Mouse (Mus musculus) left cerebral cortex, postnatal 10 days (tissue): Measurements from ENCODE around the gene Sesn3. TPM values are rescaled to one million over a fixed set of nuclear protein-coding genes. Genes with fewer than 3 reads are reported as not detected.
A peak's percentile ranks its signal among the peaks of the same experiment; 100 is the strongest.

Source experiments
- DNase-seq, 2 experiments: peaks; one replicate each; pipeline ENCODE4 v3.0.0; 2021 to 2022; ENCODE audit warnings: low spot score in 2 of 2, mixed read lengths in 1 of 2; ENCODE audit errors: extremely low spot score in 1 of 2
- intact Hi-C: fragments of 180-260 bp; cut with DNase I; formaldehyde crosslinking; loops from one replicate; pipeline ENCODE4 v1.15.1; 2025
- total RNA-seq, 2 experiments: library from RNA; stranded (reverse); gene quantifications; 2 replicates each; pipeline ENCODE4 v1.2.3; 2021

Gene Sesn3
- total RNA-seq, 2 experiments from 2014 or later: 90.4 to 95.2 TPM

DNA sequence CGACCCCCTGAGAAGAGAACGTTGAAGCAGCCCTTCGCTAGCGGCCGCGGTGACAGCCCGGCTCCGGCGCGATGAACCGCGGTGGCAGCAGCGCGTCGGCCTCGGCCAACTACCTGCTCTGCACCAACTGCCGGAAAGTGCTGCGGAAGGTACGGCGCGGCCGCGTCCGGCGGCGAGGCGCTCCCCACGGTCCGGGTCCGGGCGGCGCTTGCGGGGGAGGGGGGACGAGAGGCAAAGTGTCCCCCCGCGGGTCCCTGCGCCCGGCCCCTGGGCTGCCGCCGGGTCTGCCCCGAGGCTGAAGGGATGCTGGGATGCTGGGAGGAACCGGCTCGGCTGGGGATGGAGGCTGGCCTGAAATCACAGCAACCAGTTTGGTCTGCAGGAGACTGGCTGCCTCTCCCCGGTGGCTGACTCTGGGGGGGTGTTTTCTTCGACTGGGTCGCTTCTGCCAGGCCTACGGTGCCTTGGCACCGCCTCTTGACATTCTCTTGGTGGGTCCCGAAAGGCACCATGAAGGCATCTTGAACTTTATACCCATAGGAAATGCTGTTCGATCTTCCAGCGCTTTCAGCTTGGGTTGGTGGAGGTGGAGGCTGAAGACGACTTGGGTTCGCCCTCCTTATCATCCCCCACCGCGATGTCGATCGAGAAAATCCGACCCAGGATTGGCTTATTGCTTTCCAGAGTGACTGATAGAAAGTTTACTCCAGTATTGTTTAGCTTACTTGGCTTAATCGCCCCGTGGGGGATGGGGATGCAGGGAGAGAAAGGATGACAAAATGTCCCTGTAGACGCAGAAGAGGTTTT, 1.8 kb downstream of the Sesn3 start:
- intact Hi-C loops: loop anchor here (5.0 to 10.0 kb wide), 3 partner anchors 192 to 429 kb away; no protein-coding TSS in a partner anchor
- DNase-seq: peak; percentile 33 to 84

DNA sequence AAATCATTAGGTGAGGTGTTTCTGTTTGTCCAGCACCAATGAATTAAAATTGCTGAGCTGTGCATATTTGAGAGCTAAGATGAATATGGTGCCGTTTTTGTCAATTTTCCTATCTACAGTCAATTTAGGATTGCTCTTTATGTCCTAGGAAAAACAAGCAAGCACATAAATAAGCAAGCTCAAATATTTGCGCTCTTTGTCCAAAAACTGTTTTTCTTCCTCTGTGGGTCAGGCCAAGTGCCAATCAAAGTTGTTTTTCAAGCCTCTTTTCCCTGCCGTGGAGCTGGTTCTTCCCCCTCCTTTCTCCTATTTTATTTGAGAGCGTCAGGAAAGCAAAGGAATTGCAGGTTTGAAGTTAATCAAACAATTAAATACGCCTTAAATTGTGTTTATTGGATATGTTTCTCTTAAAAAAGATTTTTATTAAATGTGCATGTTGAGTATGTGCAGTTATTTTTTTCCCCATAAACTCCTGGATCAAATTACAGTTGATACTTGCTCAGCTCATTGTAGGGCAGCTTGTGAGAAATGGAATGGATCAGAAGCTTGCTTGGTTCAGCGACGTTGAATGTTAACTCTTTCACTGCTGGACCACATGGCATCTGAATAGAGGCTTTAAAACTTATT, 2.6 kb downstream of the Sesn3 start:
- no peak for DNase-seq
- intact Hi-C loops: loop anchor here (5.0 to 10.0 kb wide), 3 partner anchors 193 to 430 kb away; no protein-coding TSS in a partner anchor

- intact Hi-C loops: no loop called here
- no peak for DNase-seq
These were observed 5.8 kb downstream of the Sesn3 start for GRCm38 (mm10) chr9:14280696-14281095.

- DNase-seq: no peak
- intact Hi-C loops: no loop called here
These were observed 10.2 kb downstream of the Sesn3 start for GRCm38 (mm10) chr9:14285036-14285435.

DNA sequence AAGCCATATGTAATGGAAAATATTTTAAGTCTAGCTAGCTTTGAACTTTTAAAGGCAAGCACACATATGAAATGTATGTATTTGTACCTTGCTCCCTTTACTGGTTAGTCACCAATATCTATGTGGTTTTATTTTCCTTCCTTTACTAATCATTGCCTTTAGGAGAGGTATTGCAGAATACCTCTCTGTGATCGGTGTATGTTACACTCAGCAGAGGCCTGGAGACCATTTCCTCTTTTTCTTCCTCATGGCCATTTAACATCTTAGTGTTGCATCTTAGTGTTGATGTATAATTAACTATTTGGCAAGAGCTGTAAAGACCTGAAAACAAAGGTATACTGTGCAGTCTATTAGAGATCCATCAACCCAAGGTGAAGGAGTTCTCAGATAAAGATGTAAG, 12.4 kb downstream of the Sesn3 start:
- intact Hi-C loops: no loop called here
- no peak for DNase-seq

DNA sequence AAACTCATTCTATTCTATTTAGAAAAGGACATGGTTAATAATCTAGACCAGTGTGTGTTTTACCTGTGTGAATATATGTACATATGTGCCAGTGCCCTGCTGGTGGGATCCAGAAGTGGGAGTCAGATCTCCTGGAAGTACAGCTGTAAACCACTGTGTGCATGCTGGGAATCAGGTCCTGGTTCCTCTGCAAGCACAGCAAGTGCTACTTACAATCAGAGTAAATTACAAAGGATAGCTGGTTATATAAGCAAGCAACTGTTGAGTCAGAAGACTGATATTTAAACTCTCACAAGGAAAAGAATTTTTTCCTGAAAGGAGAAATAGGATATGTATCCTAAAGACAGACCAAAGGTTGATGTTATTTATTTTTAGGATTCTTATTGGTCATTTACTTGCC, 13.6 kb downstream of the Sesn3 start:
- DNase-seq: no peak
- intact Hi-C loops: no loop called here

DNA sequence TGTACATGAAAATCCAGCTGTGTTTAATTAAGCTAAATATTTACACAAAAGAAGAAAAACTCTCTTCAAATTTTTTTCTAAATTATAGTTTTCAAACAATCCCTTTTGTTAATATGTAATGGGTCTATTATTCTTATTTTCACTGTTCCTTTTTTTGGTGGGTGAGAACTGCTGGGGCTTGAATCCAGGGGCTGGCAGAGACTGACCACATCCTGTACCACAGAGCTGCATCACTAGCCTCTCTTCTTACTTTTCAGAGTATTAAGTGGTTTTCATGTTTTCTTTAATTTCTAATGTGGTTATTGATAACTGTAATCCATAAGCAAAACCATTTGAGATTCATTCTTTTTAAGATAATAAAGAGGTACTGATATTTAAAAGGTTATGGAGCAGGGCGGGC, 19.0 kb downstream of the Sesn3 start:
- no peak for DNase-seq
- intact Hi-C loops: no loop called here

DNA sequence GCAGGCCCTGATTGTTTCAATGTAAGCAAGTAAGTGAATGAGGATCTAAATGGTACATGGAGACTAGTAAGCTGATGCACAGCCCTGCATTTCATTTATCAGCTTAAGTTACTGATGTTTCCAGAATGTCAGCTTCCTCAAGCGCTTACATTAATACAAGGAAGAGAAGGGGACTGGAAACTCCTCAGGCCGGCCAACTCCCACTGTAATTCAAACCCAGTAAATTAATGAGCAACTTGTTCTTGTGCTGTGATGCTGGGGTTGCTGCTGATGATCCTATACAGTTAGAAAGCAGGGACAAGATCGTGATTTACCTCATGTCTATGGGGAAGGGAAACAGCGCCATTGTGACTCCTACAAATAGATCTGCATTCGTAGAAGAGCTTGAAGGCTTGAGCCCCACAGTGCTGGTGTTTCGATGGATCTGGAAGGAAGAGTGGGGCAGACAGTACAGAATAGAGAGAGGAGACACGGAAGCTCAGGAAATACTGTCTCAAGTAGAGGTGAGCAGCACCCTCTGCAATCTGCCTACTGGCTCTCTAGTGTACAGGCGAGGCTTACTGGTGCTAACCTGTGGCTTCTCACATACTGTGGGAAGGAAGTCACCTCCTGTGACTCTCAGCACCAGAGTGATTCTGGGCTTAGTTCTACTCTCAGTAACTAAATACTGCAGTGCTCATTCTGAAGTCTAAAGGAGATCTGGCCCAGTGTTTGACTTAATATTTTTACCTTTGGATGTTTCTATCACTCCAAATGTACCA, 21.0 kb downstream of the Sesn3 start:
- intact Hi-C loops: no loop called here

GRCm38 (mm10) chr9:14297204-14297603, 22.3 kb downstream of the Sesn3 start:
- DNase-seq: no peak
- intact Hi-C loops: no loop called here

More for the DNA sequence above, 21.0 kb downstream of the Sesn3 start:
- DNase-seq: no peak

GRCm38 (mm10) chr9:14299819-14300218, 25.0 kb downstream of the Sesn3 start:
- intact Hi-C loops: no loop called here
- no peak for DNase-seq

DNA sequence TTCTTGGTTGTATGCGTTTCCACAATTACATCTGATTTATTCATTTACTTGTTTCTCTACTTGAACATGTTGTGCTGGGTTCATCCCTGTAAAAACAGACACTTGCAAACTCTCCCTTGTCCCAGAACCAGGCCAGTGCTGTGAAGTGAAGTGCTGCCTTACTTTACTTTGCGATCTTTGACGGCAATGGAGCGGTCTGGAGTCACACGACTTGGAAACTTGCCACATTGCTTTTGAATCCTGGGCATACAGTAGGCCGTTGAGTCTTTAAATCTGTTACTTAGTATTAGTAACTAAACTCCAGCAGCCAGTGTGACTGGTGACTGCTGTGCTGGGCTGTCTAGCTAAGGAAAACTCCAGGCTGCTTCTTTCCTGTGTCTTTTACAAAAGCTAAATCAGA, 25.9 kb downstream of the Sesn3 start:
- intact Hi-C loops: no loop called here
- no peak for DNase-seq

GRCm38 (mm10) chr9:14304262-14304968, 29.5 kb downstream of the Sesn3 start:
- intact Hi-C loops: no loop called here
- no peak for DNase-seq

DNA sequence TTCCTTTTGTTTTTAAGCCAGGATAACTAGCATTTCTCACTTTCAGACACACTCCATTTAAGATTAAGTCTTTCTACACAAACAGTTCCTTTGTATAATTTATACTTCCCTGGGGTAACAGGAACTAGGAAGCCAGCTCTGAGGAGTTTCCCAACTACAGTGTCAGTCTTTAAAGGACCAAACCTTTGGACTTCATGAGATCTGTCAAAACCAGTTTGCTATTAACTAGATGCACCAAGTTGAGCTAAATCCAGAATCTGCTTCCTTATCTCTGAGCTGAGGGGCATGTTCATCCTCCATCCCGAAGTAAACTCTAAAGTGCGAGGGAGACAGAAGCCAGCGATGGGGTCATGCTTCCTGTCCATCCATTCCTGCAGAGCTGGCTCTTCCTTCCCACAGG, 32.5 kb downstream of the Sesn3 start:
- DNase-seq: no peak
- intact Hi-C loops: no loop called here

GRCm38 (mm10) chr9:14313968-14314367, 39.1 kb downstream of the Sesn3 start:
- intact Hi-C loops: no loop called here
- DNase-seq: no peak

DNA sequence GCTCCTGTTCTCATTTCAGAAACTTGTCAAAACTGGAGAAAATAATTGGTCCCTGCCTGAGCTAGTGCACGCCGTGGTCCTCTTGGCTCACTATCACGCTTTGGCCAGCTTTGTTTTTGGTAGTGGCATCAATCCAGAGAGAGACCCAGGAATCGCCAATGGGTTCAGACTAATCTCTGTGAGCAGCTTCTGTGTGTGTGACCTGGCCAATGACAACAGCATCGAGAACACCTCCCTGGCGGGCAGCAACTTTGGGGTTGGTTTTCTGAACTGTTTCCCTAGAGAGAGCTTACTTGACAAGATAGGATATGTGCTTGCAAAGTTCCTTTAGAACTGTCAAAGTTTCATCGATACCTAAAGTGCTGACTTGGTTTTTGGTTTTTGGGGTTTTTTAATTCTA, 39.6 kb downstream of the Sesn3 start:
- DNase-seq: no peak
- intact Hi-C loops: no loop called here

GRCm38 (mm10) chr9:14316618-14317017, 41.8 kb downstream of the Sesn3 start:
- DNase-seq: no peak
- intact Hi-C loops: no loop called here

DNA sequence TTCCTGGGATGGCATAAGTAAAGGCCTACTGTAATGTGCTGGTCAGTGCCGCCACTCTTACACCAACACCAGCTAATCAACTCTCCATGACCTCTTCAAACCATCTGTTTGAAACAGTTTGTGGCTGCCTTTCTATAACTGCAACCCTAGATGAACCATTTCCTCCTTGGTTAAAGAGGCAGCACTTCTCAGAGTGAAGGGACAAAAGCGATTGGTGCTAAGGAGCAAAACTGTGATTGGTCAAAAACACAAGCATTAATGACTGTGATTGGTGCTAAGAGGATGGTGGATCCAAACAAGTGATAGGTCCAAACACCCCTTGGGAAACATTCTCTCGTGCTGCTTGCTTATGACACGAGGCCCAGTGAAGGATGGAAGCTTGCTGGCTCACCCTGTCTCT, 61.0 kb downstream of the Sesn3 start:
- intact Hi-C loops: no loop called here

DNA sequence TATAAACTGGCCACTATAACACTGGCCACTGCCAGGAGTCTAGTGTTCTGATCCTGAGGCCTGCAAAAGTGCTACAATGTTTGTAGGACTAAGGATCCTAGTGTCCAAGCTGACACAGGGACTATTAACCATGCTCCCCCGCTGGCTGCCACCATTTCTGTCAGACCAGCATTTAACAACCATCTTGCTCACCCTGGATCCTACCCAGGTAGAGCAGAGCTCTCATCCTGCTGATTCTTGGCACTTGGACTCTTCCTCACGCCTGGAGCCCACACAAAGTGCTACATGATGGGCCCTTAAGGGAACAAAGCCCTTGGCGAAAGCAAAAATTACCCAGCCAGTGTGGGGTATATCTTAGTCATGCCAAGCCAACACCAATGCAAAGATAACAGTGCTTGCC, 62.0 kb downstream of the Sesn3 start:
- peak in 1 of 2 experiments; percentile 12 for DNase-seq
- intact Hi-C loops: no loop called here

More for the DNA sequence above, 61.0 kb downstream of the Sesn3 start:
- peak in 1 of 2 experiments; percentile 2 for DNase-seq

DNA sequence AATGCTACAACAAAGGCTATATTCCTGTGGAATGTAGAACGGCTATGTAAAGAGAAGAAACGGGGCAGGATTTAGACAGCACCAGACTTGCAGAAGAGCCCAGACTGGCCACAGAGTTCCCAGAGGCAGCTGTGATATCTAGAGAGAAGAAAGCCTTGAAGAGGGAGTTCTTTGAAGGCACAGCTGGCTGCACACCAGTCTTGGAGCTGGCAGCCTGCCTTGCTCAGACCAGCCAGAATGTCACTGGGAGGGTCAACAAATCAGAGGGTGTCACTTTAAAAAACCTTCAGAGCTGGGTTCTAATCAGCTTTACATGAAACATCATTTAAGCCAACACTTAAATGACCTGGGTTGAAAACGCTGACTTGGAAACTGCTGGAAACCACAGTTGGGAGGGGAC, 63.8 kb downstream of the Sesn3 start:
- intact Hi-C loops: no loop called here

More for the DNA sequence above, 63.8 kb downstream of the Sesn3 start:
- no peak for DNase-seq
